Mouse (Mus musculus) neural tube, embryonic 14.5 days (tissue): ENCODE measurements around the gene Arid1b. TPM values are rescaled to one million over a fixed set of nuclear protein-coding genes. Genes with fewer than 3 reads are reported as not detected.

Experiments used
- ATAC-seq: fragments of 200-750 bp; cut with Nextera tagmentation; 2 replicates; pipeline ENCODE4 v1.8.0; 2017; ENCODE audit warnings: low read depth, mild to moderate bottlenecking, moderate TSS enrichment, moderate library complexity
- H3K27ac ChIP-seq: fragments of 300-500 bp; sonication (generic); 2 replicates; pipeline ENCODE4 v1.5.1; 2014; ENCODE audit warnings: low read depth, mild to moderate bottlenecking, control low read depth, low read length, moderate library complexity, mixed read lengths
- H3K27me3 ChIP-seq: fragments of 300-500 bp; sonication (generic); 2 replicates; pipeline ENCODE4 v1.6.1; 2014; ENCODE audit warnings: low read length; ENCODE audit not compliant: control insufficient read depth, insufficient read depth
- H3K36me3 ChIP-seq: fragments of 300-500 bp; sonication (generic); 2 replicates; pipeline ENCODE4 v1.6.1; 2014; ENCODE audit warnings: low read length, mixed read lengths; ENCODE audit not compliant: control insufficient read depth, insufficient read depth
- H3K4me1 ChIP-seq: fragments of 300-500 bp; sonication (generic); 2 replicates; pipeline ENCODE4 v1.6.1; 2014; ENCODE audit warnings: low read length; ENCODE audit not compliant: control insufficient read depth, insufficient read depth
- H3K4me2 ChIP-seq: fragments of 300-500 bp; sonication (generic); 2 replicates; pipeline ENCODE4 v1.6.1; 2014; ENCODE audit warnings: mild to moderate bottlenecking, low read depth, low read length, control low read depth
- H3K4me3 ChIP-seq: fragments of 300-500 bp; sonication (generic); 2 replicates; pipeline ENCODE4 v1.5.1; 2014; ENCODE audit warnings: low read depth, low read length, control low read depth, mixed read lengths
- H3K9ac ChIP-seq: fragments of 300-500 bp; sonication (generic); replicated peaks from 2 replicates; pipeline ENCODE4 v1.6.1; 2014; ENCODE audit warnings: low read depth, mild to moderate bottlenecking, control low read depth, low read length, mixed read lengths
- H3K9me3 ChIP-seq: fragments of 300-500 bp; sonication (generic); 2 replicates; pipeline ENCODE4 v1.6.1; 2016; ENCODE audit warnings: low read length; ENCODE audit not compliant: control insufficient read depth
- WGBS: fragments of 180-500 bp; shearing (Covaris S2); extraction: QIAGEN DNeasy Blood & Tissue Kit; methylation state at CpG from one replicate; pipeline ENCODE4 v1.1.7; 2014; 5-methylcytosine and 5-hydroxymethylcytosine counted together
- polyA plus RNA-seq: library from polyadenylated mRNA; unstranded; fragments of >200 nt; fragmentation: Nextera tagmentation; extraction: Ambion mirVana; gene quantifications from 2 replicates; pipeline ENCODE4 v1.2.1, GENCODE M21; 2014

Arid1b gene
- polyA plus RNA-seq, 1 experiment from 2014 or later: 22.2 TPM

- Histone ChIP-seq H3K27ac (peak overlapping the region; percentile 16), H3K4me3 (no peak overlapping the region), H3K36me3 (no peaks in the 10 kb centered on the region), H3K9me3 (no peaks in the 10 kb centered on the region), H3K4me1 (peaks cover 22% of the 10 kb centered on the region), H3K4me2 (no peak overlapping the region), H3K9ac (no peak overlapping the region), H3K27me3 (no peaks in the 10 kb centered on the region)
- peak; percentile 41; the same call in 1 of the 2 replicates for ATAC-seq
- 29% methylated on average over 14 of the region's 14 CpGs for WGBS
These were observed 234.0 kb downstream of the Arid1b start for GRCm38 (mm10) chr17:5227950-5228615.

DNA sequence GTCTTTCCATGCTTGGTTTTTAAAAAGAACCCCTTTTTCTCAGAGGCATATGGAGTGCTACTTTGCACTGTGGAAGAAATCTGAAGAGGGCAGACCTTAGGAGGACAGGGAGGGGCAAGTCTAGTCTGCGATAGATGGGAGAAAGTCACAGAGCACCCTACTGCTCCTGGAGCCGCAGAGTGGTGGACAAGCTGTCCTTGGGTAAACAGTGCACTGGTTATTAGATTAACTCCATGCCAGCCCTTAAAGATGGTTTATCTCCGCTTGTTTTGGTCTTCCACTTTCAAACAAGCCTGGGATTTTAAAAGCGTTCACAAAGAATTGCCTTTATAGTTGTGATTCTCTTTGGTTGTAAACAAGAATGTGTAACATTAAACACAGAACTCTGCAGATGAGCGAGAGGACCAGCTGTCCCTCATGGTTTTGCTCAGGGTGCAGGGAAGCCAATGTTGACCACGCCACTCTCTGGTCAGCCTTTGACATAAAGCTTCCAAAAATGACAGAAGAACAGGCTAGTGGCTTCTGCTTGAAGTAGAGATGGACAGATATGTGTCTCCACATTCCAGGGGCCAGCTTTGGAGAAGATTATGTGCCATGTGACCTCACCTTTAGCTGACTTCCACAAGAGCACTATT is 234.6 kb downstream of the Arid1b start:
- no peak overlapping the region for H3K4me2 ChIP-seq
- peak overlapping the region; percentile 16 for H3K27ac ChIP-seq
- no peak overlapping the region for H3K9ac ChIP-seq
- H3K36me3 ChIP-seq: no peaks in the 10 kb centered on the region
- H3K9me3 ChIP-seq: no peaks in the 10 kb centered on the region
- no peaks in the 10 kb centered on the region for H3K27me3 ChIP-seq
- peaks cover 22% of the 10 kb centered on the region for H3K4me1 ChIP-seq
- 68% methylated on average over 6 of the region's 6 CpGs for WGBS
- no peak for ATAC-seq
- no peak overlapping the region for H3K4me3 ChIP-seq

- ATAC-seq: no peak
- H3K27me3 ChIP-seq: no peaks in the 10 kb centered on the region
- no peak overlapping the region for H3K4me3 ChIP-seq
- no peak overlapping the region for H3K27ac ChIP-seq
- no peak overlapping the region for H3K9ac ChIP-seq
- no peaks in the 10 kb centered on the region for H3K36me3 ChIP-seq
- 68% methylated on average over 7 of the region's 7 CpGs for WGBS
- H3K4me1 ChIP-seq: peaks cover 22% of the 10 kb centered on the region
- no peak overlapping the region for H3K4me2 ChIP-seq
- no peaks in the 10 kb centered on the region for H3K9me3 ChIP-seq
These were observed 235.9 kb downstream of the Arid1b start for GRCm38 (mm10) chr17:5230063-5230462.

- Histone ChIP-seq H3K4me1 (peaks cover 28% of the 10 kb centered on the region), H3K36me3 (no peaks in the 10 kb centered on the region), H3K4me3 (no peak overlapping the region), H3K27ac (no peak overlapping the region), H3K9me3 (no peaks in the 10 kb centered on the region), H3K4me2 (no peak overlapping the region), H3K27me3 (no peaks in the 10 kb centered on the region), H3K9ac (no peak overlapping the region)
- no peak for ATAC-seq
- 70% methylated on average over 2 of the region's 2 CpGs for WGBS
These were observed 238.0 kb downstream of the Arid1b start for GRCm38 (mm10) chr17:5232180-5232579.

DNA sequence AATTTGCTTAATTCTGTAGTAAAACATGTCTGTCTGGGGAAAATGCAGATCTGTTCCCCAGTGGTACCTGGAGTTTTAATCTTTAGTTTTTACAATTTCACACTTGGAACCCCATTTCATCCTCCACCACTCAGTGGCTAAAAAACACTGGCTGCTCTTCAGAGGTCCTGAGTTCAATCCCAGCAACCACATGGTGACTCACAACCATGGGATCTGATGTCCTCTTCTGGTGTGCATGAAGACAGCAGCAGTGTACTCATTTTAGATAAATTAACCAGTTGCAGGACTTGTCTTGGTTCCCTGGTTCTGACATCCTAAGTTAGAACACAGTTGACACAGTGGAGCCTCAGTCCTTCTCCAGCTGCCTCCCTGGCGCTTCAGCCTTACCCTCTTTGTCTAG is 239.9 kb downstream of the Arid1b start:
- Histone ChIP-seq H3K36me3 (no peaks in the 10 kb centered on the region), H3K27ac (no peak overlapping the region), H3K27me3 (no peaks in the 10 kb centered on the region), H3K4me1 (peaks cover 28% of the 10 kb centered on the region), H3K9me3 (no peaks in the 10 kb centered on the region), H3K4me2 (no peak overlapping the region), H3K4me3 (no peak overlapping the region), H3K9ac (no peak overlapping the region)
- ATAC-seq: no peak
- WGBS: 95% methylated on average over 1 of the region's 1 CpGs

- no peak overlapping the region for H3K4me2 ChIP-seq
- H3K4me3 ChIP-seq: no peak overlapping the region
- H3K27ac ChIP-seq: no peak overlapping the region
- H3K36me3 ChIP-seq: no peaks in the 10 kb centered on the region
- peaks cover 28% of the 10 kb centered on the region for H3K4me1 ChIP-seq
- no peaks in the 10 kb centered on the region for H3K9me3 ChIP-seq
- WGBS: 60% methylated on average over 9 of the region's 9 CpGs
- no peak overlapping the region for H3K9ac ChIP-seq
- no peak for ATAC-seq
- no peaks in the 10 kb centered on the region for H3K27me3 ChIP-seq
These were observed 240.9 kb downstream of the Arid1b start for GRCm38 (mm10) chr17:5235057-5235456.

DNA sequence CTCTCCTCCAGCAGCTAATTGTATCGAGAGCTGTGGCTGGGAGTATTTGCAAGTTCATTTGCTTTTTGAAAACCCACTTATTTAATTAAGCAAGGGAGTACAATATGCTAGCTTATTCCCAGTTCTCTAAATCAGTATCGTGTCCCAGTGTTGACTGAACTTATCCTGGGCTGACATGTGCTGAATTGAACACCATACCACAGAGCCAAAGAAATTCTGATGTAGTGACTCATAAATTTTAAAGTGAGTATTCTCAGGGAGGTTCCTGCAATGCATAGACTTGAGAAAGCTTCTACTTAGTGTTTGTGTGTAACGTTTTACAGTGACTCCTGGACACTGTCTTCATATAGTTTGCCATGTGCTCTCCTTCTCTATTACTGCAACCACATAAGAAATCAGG is 243.6 kb downstream of the Arid1b start:
- WGBS: 42% methylated on average over 3 of the region's 3 CpGs
- peaks cover 28% of the 10 kb centered on the region for H3K4me1 ChIP-seq

GRCm38 (mm10) chr17:5238387-5239245 is 244.5 kb downstream of the Arid1b start:
- H3K27ac ChIP-seq: 0 out of 2 replicates have a peak overlapping the region, but pooled peaks have one; percentile 28
- no peaks in the 10 kb centered on the region for H3K9me3 ChIP-seq
- no peaks in the 10 kb centered on the region for H3K36me3 ChIP-seq
- no peak overlapping the region for H3K4me2 ChIP-seq
- H3K4me1 ChIP-seq: peaks cover 28% of the 10 kb centered on the region
- 44% methylated on average over 16 of the region's 16 CpGs for WGBS
- H3K9ac ChIP-seq: no peak overlapping the region
- peak; percentile 68; the same call in 1 of the 2 replicates for ATAC-seq
- no peak overlapping the region for H3K4me3 ChIP-seq
- no peaks in the 10 kb centered on the region for H3K27me3 ChIP-seq

More for the DNA sequence above, 243.6 kb downstream of the Arid1b start:
- no peak overlapping the region for H3K9ac ChIP-seq
- no peak overlapping the region for H3K4me2 ChIP-seq
- H3K4me3 ChIP-seq: no peak overlapping the region
- no peak for ATAC-seq
- no peaks in the 10 kb centered on the region for H3K36me3 ChIP-seq
- no peak overlapping the region for H3K27ac ChIP-seq
- H3K9me3 ChIP-seq: no peaks in the 10 kb centered on the region
- no peaks in the 10 kb centered on the region for H3K27me3 ChIP-seq

DNA sequence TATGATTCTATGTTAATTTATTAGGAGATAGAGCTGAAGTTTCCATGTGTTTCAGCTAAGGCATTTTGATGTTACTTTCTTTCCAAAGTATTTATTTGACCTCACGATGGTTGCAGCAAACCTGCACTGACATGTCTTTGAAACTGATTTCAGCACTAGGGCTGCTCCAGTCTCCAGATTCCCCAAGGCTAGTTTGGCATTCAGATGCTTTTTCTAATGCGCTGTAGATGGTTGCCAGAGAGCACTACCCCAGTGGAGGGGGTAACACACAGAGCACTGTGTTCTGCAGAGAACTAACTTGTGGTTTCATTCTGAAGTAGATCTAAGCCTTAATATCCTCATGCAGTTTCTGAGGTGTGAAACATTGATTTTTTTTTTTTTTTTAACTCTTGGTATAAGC is 250.4 kb downstream of the Arid1b start:
- no peaks in the 10 kb centered on the region for H3K27me3 ChIP-seq
- H3K4me1 ChIP-seq: peaks cover 29% of the 10 kb centered on the region
- 73% methylated on average over 2 of the region's 2 CpGs for WGBS
- no peak overlapping the region for H3K4me2 ChIP-seq
- no peak overlapping the region for H3K9ac ChIP-seq
- no peaks in the 10 kb centered on the region for H3K9me3 ChIP-seq
- H3K27ac ChIP-seq: no peak overlapping the region
- no peak for ATAC-seq
- no peaks in the 10 kb centered on the region for H3K36me3 ChIP-seq
- H3K4me3 ChIP-seq: no peak overlapping the region
